Mouse (Mus musculus): Measurements from ENCODE around the gene Rab5if.

GRCm38 (mm10) chr2:156887017-156887416 lies 24.1 kb downstream of the Rab5if start, which contains the start of gene Sla2:
- TF ChIP-seq BHLHE40 (IDR thresholded peaks at IDR 0.05; ENCODE audit: borderline replicate concordance, low read depth, low read length) (no peak), MAFK (IDR thresholded peaks at IDR 0.05; ENCODE audit: borderline replicate concordance, low read depth, low read length) (no peak), ETS1 (IDR thresholded peaks at IDR 0.05; ENCODE audit: low read depth, low read length) (no peak), UBTF (IDR thresholded peaks at IDR 0.05; ENCODE audit: borderline replicate concordance, insufficient read depth, low read depth, low read length) (no peak), MEF2A (IDR thresholded peaks at IDR 0.05; ENCODE audit: extremely low read depth, insufficient replicate concordance, low read depth, low read length, poor library complexity, severe bottlenecking) (no peak), GATA1 (IDR thresholded peaks at IDR 0.05; ENCODE audit: low read depth, low read length) (no peak), CTCF (IDR thresholded peaks at IDR 0.05 in 2 of 3, conservative IDR thresholded peaks at IDR 0.05 in 1 of 3; ENCODE audit: control insufficient read depth in 1 of 3, insufficient read depth in 1 of 3, low read depth in 2 of 3, low read length in 3 of 3, poor library complexity in 1 of 3, severe bottlenecking in 1 of 3) (no peak)

Data from MEL (cell line).